Mouse (Mus musculus) testis, postnatal 10 days (tissue): ENCODE measurements around the gene Glipr2.

Experiments used
- DNase-seq: peaks from one replicate; pipeline ENCODE4 v3.0.0; 2021; ENCODE audit warnings: low spot score

Glipr2 gene

GRCm38 (mm10) chr4:43970393-43971330 lies 13.5 kb downstream of the Glipr2 start:
- no peak for DNase-seq

- DNase-seq = no peak
Observed at GRCm38 (mm10) chr4:43971541-43972136, 14.4 kb downstream of the Glipr2 start.

GRCm38 (mm10) chr4:43972137-43972591 lies 15.0 kb downstream of the Glipr2 start:
- no peak for DNase-seq

GRCm38 (mm10) chr4:43973526-43973981 lies 16.4 kb downstream of the Glipr2 start:
- no peak for DNase-seq

GRCm38 (mm10) chr4:43974914-43975616 lies 17.9 kb downstream of the Glipr2 start:
- DNase-seq = no peak

GRCm38 (mm10) chr4:43976223-43976740 lies 19.1 kb downstream of the Glipr2 start:
- DNase-seq = no peak

GRCm38 (mm10) chr4:43978521-43979443 lies 21.6 kb downstream of the Glipr2 start:
- peak; percentile 82 for DNase-seq

GRCm38 (mm10) chr4:43979746-43980145 lies 22.5 kb downstream of the Glipr2 start:
- peak; percentile 68 for DNase-seq

- peak; percentile 42 for DNase-seq
Observed at GRCm38 (mm10) chr4:43980236-43980635, 23.0 kb downstream of the Glipr2 start.

GRCm38 (mm10) chr4:43980846-43981245 lies 23.6 kb downstream of the Glipr2 start:
- DNase-seq = peak; percentile 19

- peak; percentile 28 for DNase-seq
Observed at GRCm38 (mm10) chr4:43981251-43981650, 24.1 kb downstream of the Glipr2 start.

- peak; percentile 98 for DNase-seq
Observed at GRCm38 (mm10) chr4:43982053-43982732, 25.0 kb downstream of the Glipr2 start.

- DNase-seq = peak; percentile 56
Observed at GRCm38 (mm10) chr4:43983181-43983580, 26.0 kb downstream of the Glipr2 start, which contains the start of gene Ccin. TSS of gene Ccin (plus strand) at chr4:43983483.

- no peak for DNase-seq
Observed at GRCm38 (mm10) chr4:43983756-43984155, 26.6 kb downstream of the Glipr2 start.

GRCm38 (mm10) chr4:43984326-43984725 lies 27.1 kb downstream of the Glipr2 start:
- DNase-seq = no peak

- DNase-seq = no peak
Observed at GRCm38 (mm10) chr4:43988976-43989375, 31.8 kb downstream of the Glipr2 start.

GRCm38 (mm10) chr4:43993072-43993471 lies 35.9 kb downstream of the Glipr2 start:
- no peak for DNase-seq

- no peak for DNase-seq
Observed at GRCm38 (mm10) chr4:43994342-43994741, 37.1 kb downstream of the Glipr2 start.

GRCm38 (mm10) chr4:44003622-44004021 lies 46.4 kb downstream of the Glipr2 start:
- DNase-seq = no peak

- no peak for DNase-seq
Observed at GRCm38 (mm10) chr4:44004126-44004525, 46.9 kb downstream of the Glipr2 start, which contains the start of gene Clta. TSS of gene Clta (plus strand) at chr4:44004452.
